Mouse (Mus musculus): Measurements from ENCODE around the gene Repin1. TPM values are rescaled to one million over a fixed set of nuclear protein-coding genes. Genes with fewer than 3 reads are reported as not detected.

Repin1 gene
- total RNA-seq (2021): 10 to 100 TPM; 46.6 to 53.2 TPM

GRCm38 (mm10) chr6:48593158-48594042 lies at the start of gene Repin1, which contains the start of gene Gm44965:
Gene Repin1, plus strand, starts transcription at chr6:48593883.
Gene Gm44965, plus strand, starts transcription at chr6:48593941.
- peak; percentile 92 to 93 for DNase-seq (ENCODE audit: low spot score in 2 of 2)
- intact Hi-C loops (cut with DNase I): loop anchor here (2.0 to 5.0 kb wide), 2 partner anchors 34 to 39 kb away; partner anchors contain the start of genes AI854703 and Lrrc61

- no peak for DNase-seq (ENCODE audit: low spot score in 2 of 2)
- intact Hi-C loops (cut with DNase I): loop anchor here (5.0 to 10.0 kb wide), 2 partner anchors 97 to 230 kb away; partner anchors contain the start of gene Gimap3
Observed at GRCm38 (mm10) chr6:48545251-48545650, 48.4 kb upstream of the Repin1 start.

GRCm38 (mm10) chr6:48546271-48546670 lies 47.4 kb upstream of the Repin1 start:
- DNase-seq (ENCODE audit: low spot score in 2 of 2): no peak

GRCm38 (mm10) chr6:48546858-48547257 lies 46.8 kb upstream of the Repin1 start:
- intact Hi-C loops (cut with DNase I): loop anchor here (5.0 to 10.0 kb wide), 2 partner anchors 95 to 228 kb away; partner anchors contain the start of gene Gimap3

More at GRCm38 (mm10) chr6:48546271-48546670, 47.4 kb upstream of the Repin1 start:
- intact Hi-C loops (cut with DNase I): loop anchor here (5.0 to 10.0 kb wide), 2 partner anchors 96 to 229 kb away; partner anchors contain the start of gene Gimap3

GRCm38 (mm10) chr6:48548314-48548713 lies 45.4 kb upstream of the Repin1 start:
- intact Hi-C loops (cut with DNase I): loop anchor here (5.0 to 10.0 kb wide), 2 partner anchors 94 to 226 kb away; partner anchors contain the start of gene Gimap3
- DNase-seq (ENCODE audit: low spot score in 2 of 2): no peak

More at GRCm38 (mm10) chr6:48546858-48547257, 46.8 kb upstream of the Repin1 start:
- no peak for DNase-seq (ENCODE audit: low spot score in 2 of 2)

GRCm38 (mm10) chr6:48552918-48553317 lies 40.8 kb upstream of the Repin1 start:
- no peak for DNase-seq (ENCODE audit: low spot score in 2 of 2)
- intact Hi-C loops (cut with DNase I): no loop called here

- DNase-seq (ENCODE audit: low spot score in 2 of 2): peak in 1 of 2 experiments; percentile 19
- intact Hi-C loops (cut with DNase I): loop anchor here (2.0 kb wide), 1 partner anchor 39 kb away; the partner anchor contains the start of genes Gm44965 and Repin1
Observed at GRCm38 (mm10) chr6:48553819-48554218, 39.9 kb upstream of the Repin1 start.

GRCm38 (mm10) chr6:48554280-48555103 lies 39.2 kb upstream of the Repin1 start, which contains the start of gene Lrrc61:
Gene Lrrc61, plus strand, starts transcription at chr6:48554796.
- peak; percentile 96 to 98 for DNase-seq (ENCODE audit: low spot score in 2 of 2)
- intact Hi-C loops (cut with DNase I): loop anchor here (2.0 to 5.0 kb wide), 2 partner anchors 38 to 73 kb away; partner anchors contain the start of genes AI854703, Gm44965 and Repin1

- intact Hi-C loops (cut with DNase I): loop anchor here (2.0 to 5.0 kb wide), 2 partner anchors 38 to 72 kb away; partner anchors contain the start of genes AI854703, Gm44965 and Repin1
- peak; percentile 62 to 91 for DNase-seq (ENCODE audit: low spot score in 2 of 2)
Observed at GRCm38 (mm10) chr6:48555104-48555890, 38.4 kb upstream of the Repin1 start.

GRCm38 (mm10) chr6:48555956-48556355 lies 37.7 kb upstream of the Repin1 start:
- intact Hi-C loops (cut with DNase I): loop anchor here (2.0 to 5.0 kb wide), 2 partner anchors 37 to 71 kb away; partner anchors contain the start of genes AI854703, Gm44965 and Repin1

GRCm38 (mm10) chr6:48565693-48566310 lies 27.9 kb upstream of the Repin1 start:
- DNase-seq (ENCODE audit: low spot score in 2 of 2): no peak
- intact Hi-C loops (cut with DNase I): no loop called here

More at GRCm38 (mm10) chr6:48555956-48556355, 37.7 kb upstream of the Repin1 start:
- DNase-seq (ENCODE audit: low spot score in 2 of 2): no peak

- DNase-seq (ENCODE audit: low spot score in 2 of 2): peak in 1 of 2 experiments; percentile 9
Observed at GRCm38 (mm10) chr6:48566312-48566711, 27.4 kb upstream of the Repin1 start.

GRCm38 (mm10) chr6:48568036-48568984 lies 25.4 kb upstream of the Repin1 start:
- peak in 1 of 2 experiments; percentile 22 for DNase-seq (ENCODE audit: low spot score in 2 of 2)
- intact Hi-C loops (cut with DNase I): no loop called here

More at GRCm38 (mm10) chr6:48566312-48566711, 27.4 kb upstream of the Repin1 start:
- intact Hi-C loops (cut with DNase I): no loop called here

GRCm38 (mm10) chr6:48569065-48569807 lies 24.4 kb upstream of the Repin1 start:
- intact Hi-C loops (cut with DNase I): no loop called here
- DNase-seq (ENCODE audit: low spot score in 2 of 2): no peak

- intact Hi-C loops (cut with DNase I): no loop called here
- no peak for DNase-seq (ENCODE audit: low spot score in 2 of 2)
Observed at GRCm38 (mm10) chr6:48572014-48572413, 21.7 kb upstream of the Repin1 start.

- intact Hi-C loops (cut with DNase I): no loop called here
- no peak for DNase-seq (ENCODE audit: low spot score in 2 of 2)
Observed at GRCm38 (mm10) chr6:48572572-48573061, 21.1 kb upstream of the Repin1 start, which contains the start of gene Rarres2. Gene Rarres2, minus strand, starts transcription at chr6:48572789.
